Mouse (Mus musculus): ENCODE data around the gene Foxa2. TPM values are rescaled to one million over a fixed set of nuclear protein-coding genes. Genes with fewer than 3 reads are reported as not detected.
A peak's percentile ranks its signal among the peaks of the same experiment; 100 is the strongest.

Gene Foxa2
- polyA plus RNA-seq, 1 experiment from 2014 or later, result 17.9 TPM

DNA sequence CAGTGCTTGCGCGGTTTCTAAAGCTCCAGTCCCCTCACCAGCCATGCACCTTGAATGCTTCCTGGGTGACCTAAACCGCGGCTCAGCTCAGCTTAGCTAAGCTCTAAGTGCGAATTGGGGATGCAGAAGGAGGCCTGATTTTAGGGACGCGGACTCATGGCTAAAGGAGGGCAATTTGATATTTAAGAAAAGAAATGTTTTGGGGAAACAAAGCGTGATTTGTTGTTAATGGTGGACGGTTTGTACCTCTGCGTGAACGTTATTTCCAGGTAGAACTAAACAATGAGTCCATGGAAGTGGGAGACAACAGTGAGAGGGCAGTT is 16.2 kb downstream of the Foxa2 start:
- 1% methylated on average over 11 of the region's 11 CpGs for WGBS
- H3K9ac ChIP-seq (ENCODE audit: low read length), result peak overlapping the region; percentile 27; the same call in 1 of the 2 replicates
- no peaks in the 10 kb centered on the region for H3K9me3 ChIP-seq (ENCODE audit: control insufficient read depth, low read length)
- H3K36me3 ChIP-seq (ENCODE audit: control insufficient read depth, insufficient read depth, low read length), result no peaks in the 10 kb centered on the region
- peak overlapping the region; percentile 8; the same call in 1 of the 2 replicates for H3K4me2 ChIP-seq
- peak overlapping the region; percentile 37; the same call in 1 of the 2 replicates for H3K27ac ChIP-seq (ENCODE audit: low read depth, low read length)
- no peaks in the 10 kb centered on the region for H3K4me1 ChIP-seq (ENCODE audit: control insufficient read depth, insufficient read depth, low read length)
- H3K4me3 ChIP-seq (ENCODE audit: low read depth, low read length), result 0 out of 2 replicates have a peak overlapping the region, but pooled peaks have one; percentile 0
- ATAC-seq (ENCODE audit: low FRiP score) (no peak), DNase-seq (ENCODE audit: low spot score, missing footprints) (no peak)
- peaks cover 91% of the 10 kb centered on the region for H3K27me3 ChIP-seq (ENCODE audit: control insufficient read depth, insufficient read depth, low read length)

DNA sequence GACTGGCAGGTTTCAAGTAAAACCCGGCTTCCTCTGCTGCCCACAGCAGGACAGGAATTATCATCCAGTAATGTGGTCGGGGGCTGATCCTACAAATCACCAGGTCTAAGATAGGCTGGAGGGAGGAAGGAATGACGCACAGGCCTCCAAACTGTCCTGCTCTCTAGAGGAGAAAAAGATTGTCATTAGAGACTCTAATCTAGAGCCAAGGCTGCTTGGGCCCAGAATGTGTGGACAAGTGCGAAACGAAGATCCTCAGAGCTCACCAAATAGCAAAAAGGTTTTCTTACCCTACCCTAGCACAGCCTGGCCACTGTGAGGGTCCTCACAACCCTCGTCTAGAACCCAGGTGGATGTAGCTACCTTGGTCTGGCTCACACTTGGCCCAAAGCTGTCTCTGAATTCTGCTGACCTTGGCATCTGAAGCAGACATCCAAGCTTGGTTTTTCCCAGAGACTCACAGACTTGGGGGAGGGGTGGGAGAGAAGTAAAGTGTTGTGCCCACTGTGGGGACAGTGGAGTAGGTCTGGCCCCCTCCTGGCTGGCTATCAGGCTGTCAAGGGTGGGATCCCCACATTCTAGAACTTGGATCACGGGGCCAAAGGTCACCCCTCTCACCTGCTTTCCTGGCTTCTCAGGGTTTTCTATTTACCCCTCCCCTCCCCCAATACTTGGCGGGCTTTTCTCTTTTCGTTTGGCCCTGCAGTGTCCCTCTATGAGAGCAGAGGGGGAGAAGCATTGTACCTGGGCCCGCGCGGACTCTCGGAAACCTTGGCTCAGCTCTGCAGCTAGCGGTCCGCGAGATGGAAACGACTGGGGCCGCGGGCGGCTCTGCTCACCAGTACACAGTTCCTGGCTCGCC is 16.8 kb downstream of the Foxa2 start:
- H3K4me1 ChIP-seq (ENCODE audit: control insufficient read depth, insufficient read depth, low read length), result no peaks in the 10 kb centered on the region
- H3K9me3 ChIP-seq (ENCODE audit: control insufficient read depth, low read length), result no peaks in the 10 kb centered on the region
- DNase-seq (ENCODE audit: low spot score, missing footprints) (peak; percentile 97), ATAC-seq (ENCODE audit: low FRiP score) (peak; percentile 64; the same call in 1 of the 2 replicates)
- peak overlapping the region; percentile 8 for H3K4me2 ChIP-seq
- H3K27ac ChIP-seq (ENCODE audit: low read depth, low read length), result peak overlapping the region; percentile 49
- H3K36me3 ChIP-seq (ENCODE audit: control insufficient read depth, insufficient read depth, low read length), result no peaks in the 10 kb centered on the region
- WGBS, result 2% methylated on average over 21 of the region's 21 CpGs
- H3K27me3 ChIP-seq (ENCODE audit: control insufficient read depth, insufficient read depth, low read length), result peaks cover 90% of the 10 kb centered on the region
- peak overlapping the region; percentile 27; the same call in 1 of the 2 replicates for H3K9ac ChIP-seq (ENCODE audit: low read length)
- 0 out of 2 replicates have a peak overlapping the region, but pooled peaks have one; percentile 0 for H3K4me3 ChIP-seq (ENCODE audit: low read depth, low read length)

DNA sequence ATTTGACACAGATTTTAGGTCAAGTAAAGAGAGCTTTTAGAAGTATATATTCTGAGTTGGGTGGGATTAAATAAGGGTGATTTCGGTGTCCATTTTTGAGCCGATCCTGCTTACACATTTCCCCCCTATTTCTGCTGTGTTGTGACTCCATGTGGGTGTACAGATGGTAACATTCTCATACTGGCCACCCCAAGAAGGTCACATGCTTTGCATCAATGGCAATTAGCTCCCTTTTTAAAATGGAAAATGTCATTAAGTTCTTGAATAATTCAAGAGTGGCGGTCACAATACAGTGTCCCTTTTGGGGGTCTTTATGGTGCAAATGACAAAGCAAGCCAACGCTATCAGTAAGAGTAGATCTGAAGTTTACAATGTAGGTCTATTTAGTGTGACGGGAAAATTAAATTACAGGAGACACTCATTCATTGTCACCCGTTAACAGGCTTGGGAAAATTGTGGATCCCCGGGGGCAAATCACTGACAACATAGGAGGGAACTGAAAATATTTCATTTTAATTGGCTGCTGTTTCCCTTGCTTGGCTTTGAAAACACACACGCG is 17.6 kb downstream of the Foxa2 start:
- DNase-seq (ENCODE audit: low spot score, missing footprints) (peak; percentile 88), ATAC-seq (ENCODE audit: low FRiP score) (no peak; the same call in 1 of the 2 replicates)
- Histone ChIP-seq H3K27me3 (ENCODE audit: control insufficient read depth, insufficient read depth, low read length) (peaks cover 89% of the 10 kb centered on the region), H3K9ac (ENCODE audit: low read length) (no peak overlapping the region), H3K4me2 (peak overlapping the region; percentile 7; the same call in 1 of the 2 replicates), H3K9me3 (ENCODE audit: control insufficient read depth, low read length) (no peaks in the 10 kb centered on the region), H3K4me3 (ENCODE audit: low read depth, low read length) (no peak overlapping the region), H3K27ac (ENCODE audit: low read depth, low read length) (no peak overlapping the region), H3K4me1 (ENCODE audit: control insufficient read depth, insufficient read depth, low read length) (peaks cover 2% of the 10 kb centered on the region; the same call in 1 of the 2 replicates), H3K36me3 (ENCODE audit: control insufficient read depth, insufficient read depth, low read length) (no peaks in the 10 kb centered on the region)
- WGBS, result 17% methylated on average over 9 of the region's 9 CpGs

DNA sequence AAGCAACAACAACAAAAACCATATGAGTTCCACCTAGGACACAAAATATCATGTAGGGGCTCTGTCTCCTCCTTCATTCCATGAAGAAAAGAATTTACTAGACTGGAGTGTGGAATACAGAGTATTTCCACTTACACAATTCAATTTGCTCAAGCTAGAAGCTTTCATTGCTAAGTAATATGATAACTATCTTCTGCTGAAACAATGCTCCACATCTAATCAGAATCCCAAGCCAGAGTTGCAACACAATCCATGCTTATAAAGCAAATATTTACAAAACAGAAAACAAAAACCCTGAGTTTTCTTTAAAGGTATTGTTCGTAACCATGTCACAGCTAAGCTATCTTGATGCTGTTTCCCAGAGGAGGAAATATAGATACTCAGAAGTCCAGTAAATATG is 20.4 kb downstream of the Foxa2 start:
- no peak overlapping the region for H3K4me3 ChIP-seq (ENCODE audit: low read depth, low read length)
- peaks cover 91% of the 10 kb centered on the region for H3K27me3 ChIP-seq (ENCODE audit: control insufficient read depth, insufficient read depth, low read length)
- H3K27ac ChIP-seq (ENCODE audit: low read depth, low read length), result no peak overlapping the region
- H3K36me3 ChIP-seq (ENCODE audit: control insufficient read depth, insufficient read depth, low read length), result no peaks in the 10 kb centered on the region
- H3K4me2 ChIP-seq, result no peak overlapping the region
- no peaks in the 10 kb centered on the region for H3K9me3 ChIP-seq (ENCODE audit: control insufficient read depth, low read length)
- H3K4me1 ChIP-seq (ENCODE audit: control insufficient read depth, insufficient read depth, low read length), result peaks cover 6% of the 10 kb centered on the region; the same call in 1 of the 2 replicates
- DNase-seq (ENCODE audit: low spot score, missing footprints) (peak; percentile 84), ATAC-seq (ENCODE audit: low FRiP score) (no peak)
- 80% methylated on average over 1 of the region's 1 CpGs for WGBS
- H3K9ac ChIP-seq (ENCODE audit: low read length), result no peak overlapping the region

DNA sequence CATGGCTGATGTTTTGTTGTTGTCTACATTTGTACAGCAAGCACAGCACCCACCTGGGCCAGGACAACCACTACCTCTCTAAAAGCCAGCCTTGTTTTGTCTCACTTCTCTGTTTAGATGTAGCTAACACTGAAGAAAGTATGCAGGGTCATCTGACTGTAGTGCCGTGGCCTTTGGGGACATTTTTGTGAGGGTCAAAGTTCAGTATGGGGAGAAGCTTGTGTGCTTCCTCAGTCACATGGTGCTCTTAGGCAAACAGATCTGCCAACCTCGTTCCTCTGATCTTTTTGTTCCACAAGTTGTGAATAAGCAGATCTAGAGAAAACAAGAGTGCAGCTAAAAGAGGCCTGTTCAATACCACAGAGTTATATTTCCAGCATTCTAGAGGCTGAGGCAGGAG is 21.3 kb downstream of the Foxa2 start:
- Histone ChIP-seq H3K4me3 (ENCODE audit: low read depth, low read length) (no peak overlapping the region), H3K36me3 (ENCODE audit: control insufficient read depth, insufficient read depth, low read length) (no peaks in the 10 kb centered on the region), H3K4me1 (ENCODE audit: control insufficient read depth, insufficient read depth, low read length) (peaks cover 6% of the 10 kb centered on the region; the same call in 1 of the 2 replicates), H3K27ac (ENCODE audit: low read depth, low read length) (no peak overlapping the region), H3K9ac (ENCODE audit: low read length) (no peak overlapping the region), H3K9me3 (ENCODE audit: control insufficient read depth, low read length) (no peaks in the 10 kb centered on the region), H3K27me3 (ENCODE audit: control insufficient read depth, insufficient read depth, low read length) (peaks cover 90% of the 10 kb centered on the region), H3K4me2 (no peak overlapping the region)
- WGBS, result 38% methylated on average over 2 of the region's 2 CpGs
- DNase-seq (ENCODE audit: low spot score, missing footprints) (peak; percentile 80), ATAC-seq (ENCODE audit: low FRiP score) (no peak)

DNA sequence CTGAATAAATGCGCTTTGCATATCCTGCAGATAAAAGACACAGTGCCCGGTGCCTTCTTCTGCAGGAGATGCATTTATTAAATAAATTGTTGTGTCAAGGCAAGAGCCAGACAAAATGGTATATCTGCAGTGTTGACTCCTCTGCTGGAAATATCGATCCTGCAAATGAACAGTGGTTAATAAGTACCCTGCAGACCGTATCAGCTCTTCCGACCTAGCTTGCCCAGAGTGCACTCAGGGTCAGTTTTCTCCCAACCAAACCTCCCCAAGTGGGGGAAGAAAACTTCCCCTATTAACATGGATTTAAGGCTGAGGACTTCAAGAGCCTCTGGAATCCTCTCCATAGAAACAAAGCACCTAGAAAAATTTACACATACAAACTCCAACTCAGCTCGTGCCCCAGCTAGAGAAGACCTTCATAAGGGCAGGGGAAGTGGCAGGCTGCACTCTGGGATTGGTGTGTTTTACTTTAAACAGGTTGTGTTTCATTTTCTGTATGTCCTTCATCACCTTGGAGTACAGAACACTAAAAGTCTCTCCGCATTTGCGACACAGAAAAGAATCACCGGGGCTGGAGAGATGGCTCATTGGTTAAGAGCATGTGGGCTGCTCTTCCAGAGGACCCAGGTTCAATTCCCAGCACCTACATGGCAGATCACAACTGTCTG is 22.4 kb downstream of the Foxa2 start:
- peaks cover 81% of the 10 kb centered on the region for H3K27me3 ChIP-seq (ENCODE audit: control insufficient read depth, insufficient read depth, low read length)
- H3K4me1 ChIP-seq (ENCODE audit: control insufficient read depth, insufficient read depth, low read length), result peaks cover 6% of the 10 kb centered on the region; the same call in 1 of the 2 replicates
- 57% methylated on average over 9 of the region's 9 CpGs for WGBS
- no peak overlapping the region for H3K9ac ChIP-seq (ENCODE audit: low read length)
- peak; percentile 85 for DNase-seq (ENCODE audit: low spot score, missing footprints)
- no peaks in the 10 kb centered on the region for H3K36me3 ChIP-seq (ENCODE audit: control insufficient read depth, insufficient read depth, low read length)
- 0 out of 2 replicates have a peak overlapping the region, but pooled peaks have one; percentile 10 for H3K27ac ChIP-seq (ENCODE audit: low read depth, low read length)
- no peak overlapping the region for H3K4me2 ChIP-seq
- H3K4me3 ChIP-seq (ENCODE audit: low read depth, low read length), result no peak overlapping the region
- no peak for ATAC-seq (ENCODE audit: low FRiP score)
- H3K9me3 ChIP-seq (ENCODE audit: control insufficient read depth, low read length), result no peaks in the 10 kb centered on the region

DNA sequence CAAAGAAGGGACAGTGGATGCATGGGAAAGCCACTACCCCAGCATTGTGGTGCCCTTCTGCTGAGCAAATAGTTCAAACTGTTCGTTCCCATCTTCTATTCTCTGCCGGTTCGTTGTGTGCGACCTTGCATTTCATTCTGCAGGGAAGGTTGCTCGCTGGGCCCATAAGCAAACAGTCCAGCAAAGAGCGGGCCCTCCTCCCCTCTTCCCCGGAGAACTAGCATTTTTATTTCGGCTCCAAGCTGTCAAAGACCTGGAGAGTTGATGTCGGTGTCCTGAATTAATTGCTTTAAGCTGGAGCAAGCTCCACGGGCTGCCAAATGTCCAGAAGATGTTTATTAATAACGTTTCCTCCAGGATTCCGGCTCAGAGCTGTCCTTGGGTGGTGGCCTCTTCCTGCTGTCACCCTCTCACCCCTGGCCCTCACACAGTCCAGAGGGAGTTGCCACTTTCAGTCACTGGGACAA is 23.4 kb downstream of the Foxa2 start:
- peak; percentile 96 for DNase-seq (ENCODE audit: low spot score, missing footprints)
- Histone ChIP-seq H3K27me3 (ENCODE audit: control insufficient read depth, insufficient read depth, low read length) (peaks cover 77% of the 10 kb centered on the region), H3K36me3 (ENCODE audit: control insufficient read depth, insufficient read depth, low read length) (no peaks in the 10 kb centered on the region), H3K9ac (ENCODE audit: low read length) (no peak overlapping the region; the same call in 1 of the 2 replicates), H3K9me3 (ENCODE audit: control insufficient read depth, low read length) (no peaks in the 10 kb centered on the region), H3K4me1 (ENCODE audit: control insufficient read depth, insufficient read depth, low read length) (peaks cover 6% of the 10 kb centered on the region; the same call in 1 of the 2 replicates), H3K27ac (ENCODE audit: low read depth, low read length) (peak overlapping the region; percentile 62; the same call in 1 of the 2 replicates), H3K4me2 (no peak overlapping the region; the same call in 1 of the 2 replicates), H3K4me3 (ENCODE audit: low read depth, low read length) (no peak overlapping the region)
- ATAC-seq (ENCODE audit: low FRiP score), result peak; percentile 82
- WGBS, result 3% methylated on average over 12 of the region's 12 CpGs

DNA sequence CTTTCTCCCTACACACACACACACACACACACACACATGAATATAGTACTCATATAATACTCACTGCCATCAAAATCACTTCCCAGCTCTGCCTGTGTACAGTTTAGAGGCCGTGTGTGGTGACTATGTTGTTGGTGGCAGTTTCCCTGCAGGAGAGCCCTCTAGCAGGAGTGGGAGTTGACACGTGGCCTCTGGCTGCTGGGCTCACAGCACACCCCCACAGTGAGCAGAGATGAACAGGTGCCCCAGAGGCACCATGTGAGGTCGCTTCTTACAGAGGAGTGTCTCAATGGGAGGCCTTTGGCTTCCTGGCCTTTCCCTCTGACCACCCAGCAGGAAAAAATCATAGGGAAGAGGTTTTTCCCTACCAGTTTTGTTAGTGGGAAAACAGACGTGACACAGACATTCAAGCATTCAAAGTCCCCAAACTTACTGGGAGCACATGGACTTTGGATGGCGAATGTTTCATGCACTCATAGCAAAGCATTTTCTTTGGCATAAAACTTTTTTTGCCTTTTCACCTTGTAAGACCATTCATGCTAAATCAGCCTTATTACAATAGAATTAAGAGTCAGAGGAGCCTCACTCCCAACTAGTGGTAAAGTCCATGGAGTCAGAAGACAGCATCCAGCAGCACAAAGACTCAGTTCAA is 24.7 kb downstream of the Foxa2 start:
- Histone ChIP-seq H3K9me3 (ENCODE audit: control insufficient read depth, low read length) (no peaks in the 10 kb centered on the region), H3K36me3 (ENCODE audit: control insufficient read depth, insufficient read depth, low read length) (no peaks in the 10 kb centered on the region), H3K27ac (ENCODE audit: low read depth, low read length) (peak overlapping the region; percentile 62), H3K9ac (ENCODE audit: low read length) (peak overlapping the region; percentile 6; the same call in 1 of the 2 replicates), H3K4me2 (peak overlapping the region; percentile 1; the same call in 1 of the 2 replicates), H3K4me3 (ENCODE audit: low read depth, low read length) (no peak overlapping the region), H3K27me3 (ENCODE audit: control insufficient read depth, insufficient read depth, low read length) (peaks cover 65% of the 10 kb centered on the region), H3K4me1 (ENCODE audit: control insufficient read depth, insufficient read depth, low read length) (peaks cover 6% of the 10 kb centered on the region; the same call in 1 of the 2 replicates)
- WGBS, result 6% methylated on average over 5 of the region's 5 CpGs
- DNase-seq (ENCODE audit: low spot score, missing footprints) (peak; percentile 88), ATAC-seq (ENCODE audit: low FRiP score) (0 out of 2 replicates have a peak, but pooled peaks have one; percentile 22)

Measured in midbrain, embryonic 11.5 days (tissue).